Mouse (Mus musculus): ENCODE measurements around the gene Tysnd1.

- no peak for TF ChIP-seq CTCF (IDR thresholded peaks at IDR 0.05; ENCODE audit: low read depth, low read length)
- TF ChIP-seq POLR2A (IDR thresholded peaks at IDR 0.05; ENCODE audit: insufficient read depth, low read length) = no peak
These were observed 26.9 kb downstream of the Tysnd1 start for GRCm38 (mm10) chr10:61722215-61722614.
